Mouse (Mus musculus): ENCODE data around the gene Ifi35.
"Not testable (repeated sequence)": the region's sequence is repeated elsewhere in the genome, so short reads cannot be mapped to it uniquely, and the experiment has no call there.

DNA sequence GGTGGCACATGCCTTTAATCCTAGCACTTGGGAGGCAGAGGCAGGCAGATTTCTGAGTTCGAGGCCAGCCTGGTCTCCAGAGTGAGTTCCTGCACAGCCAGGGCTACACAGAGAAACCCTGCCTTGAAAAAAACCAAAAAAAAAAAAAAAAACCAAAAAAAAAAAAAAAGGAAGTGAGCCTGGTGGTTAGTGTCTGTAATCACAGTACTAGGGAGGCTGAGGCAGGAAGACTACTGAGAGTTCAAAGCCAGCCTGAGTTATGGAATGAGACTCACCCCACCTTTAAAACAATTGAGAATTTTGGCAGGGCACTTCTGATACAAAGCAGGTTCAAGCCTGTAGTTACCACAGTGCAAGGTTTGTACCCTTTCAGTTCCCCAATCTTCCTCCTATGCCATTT lies 25.5 kb downstream of the Ifi35 start:
- not testable (repeated sequence) for TF ChIP-seq EP300, CTCF (IDR thresholded peaks at IDR 0.05; ENCODE audit: low read depth)

Measured in liver, embryonic 14.5 days (tissue).